Mouse (Mus musculus): ENCODE results near the gene Ear10.
"Not testable (repeated sequence)": the region's sequence is repeated elsewhere in the genome, so short reads cannot be mapped to it uniquely, and the experiment has no call there.

DNA sequence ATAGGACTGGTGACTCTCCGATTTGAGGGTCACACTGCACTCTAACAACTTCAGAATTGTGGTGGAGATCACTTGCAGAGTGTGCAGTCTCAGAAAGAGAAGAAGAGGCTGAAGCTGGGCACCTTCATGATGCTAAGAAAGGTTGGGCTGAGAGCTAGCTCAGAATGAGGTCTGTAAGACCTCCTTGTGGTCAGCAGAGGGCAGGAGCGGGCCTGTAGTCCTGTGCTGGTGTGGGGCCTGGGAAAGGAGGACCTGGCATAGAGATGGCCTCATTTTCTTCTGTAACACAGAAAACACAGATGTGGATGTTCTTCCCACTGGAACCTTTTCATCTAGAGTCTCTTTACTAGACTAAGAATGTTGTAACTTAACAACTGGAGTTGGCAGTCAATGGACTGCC lies 45.6 kb downstream of the Ear10 start:
- TF ChIP-seq EP300, CTCF (IDR thresholded peaks at IDR 0.05; ENCODE audit: low read depth): not testable (repeated sequence)
